Mouse (Mus musculus) neural tube, embryonic 11.5 days (tissue): ENCODE results near the gene Nxn. TPM values are rescaled to one million over a fixed set of nuclear protein-coding genes. Genes with fewer than 3 reads are reported as not detected.

ENCODE experiments used
- ATAC-seq: fragments of 200-750 bp; cut with Nextera tagmentation; 2 replicates; pipeline ENCODE4 v1.8.0; 2017; ENCODE audit warnings: moderate number of reproducible peaks, mild to moderate bottlenecking, moderate TSS enrichment, moderate library complexity; ENCODE audit not compliant: insufficient read depth, low FRiP score, low TSS enrichment
- DNase-seq: peaks from one replicate; pipeline ENCODE4 v3.0.0-alpha.2; 2015; ENCODE audit warnings: low spot score
- H3K27ac ChIP-seq: fragments of 300-500 bp; sonication (generic); 2 replicates; pipeline ENCODE4 v1.5.1; 2014; ENCODE audit warnings: low read depth, mild to moderate bottlenecking, low read length
- H3K27me3 ChIP-seq: fragments of 300-500 bp; sonication (generic); 2 replicates; pipeline ENCODE4 v1.6.1; 2014; ENCODE audit warnings: mild to moderate bottlenecking, low read length, mixed read lengths; ENCODE audit not compliant: control insufficient read depth, insufficient read depth
- H3K36me3 ChIP-seq: fragments of 300-500 bp; sonication (generic); 2 replicates; pipeline ENCODE4 v1.6.1; 2014; ENCODE audit warnings: mild to moderate bottlenecking, low read length, moderate library complexity, mixed read lengths; ENCODE audit not compliant: control insufficient read depth, insufficient read depth
- H3K4me1 ChIP-seq: fragments of 300-500 bp; sonication (generic); 2 replicates; pipeline ENCODE4 v1.6.1; 2014; ENCODE audit warnings: low read length, mixed read lengths; ENCODE audit not compliant: control insufficient read depth, insufficient read depth
- H3K4me2 ChIP-seq: fragments of 300-500 bp; sonication (generic); 2 replicates; pipeline ENCODE4 v1.6.1; 2014; ENCODE audit warnings: low read depth, mild to moderate bottlenecking, moderate library complexity
- H3K4me3 ChIP-seq: fragments of 300-500 bp; sonication (generic); 2 replicates; pipeline ENCODE4 v1.5.1; 2014; ENCODE audit warnings: low read depth, low read length
- H3K9ac ChIP-seq: fragments of 300-500 bp; sonication (generic); 2 replicates; pipeline ENCODE4 v1.6.1; 2014; ENCODE audit warnings: mild to moderate bottlenecking, low read length
- H3K9me3 ChIP-seq: fragments of 300-500 bp; sonication (generic); 2 replicates; pipeline ENCODE4 v1.6.1; 2016; ENCODE audit warnings: low read length; ENCODE audit not compliant: control insufficient read depth
- WGBS: fragments of 180-500 bp; shearing (Covaris S2); extraction: QIAGEN DNeasy Blood & Tissue Kit; methylation state at CpG from one replicate; pipeline ENCODE4 v1.1.7; 2014; 5-methylcytosine and 5-hydroxymethylcytosine counted together
- polyA plus RNA-seq: library from polyadenylated mRNA; unstranded; fragments of >200 nt; fragmentation: Nextera tagmentation; extraction: Ambion mirVana; gene quantifications from 2 replicates; pipeline ENCODE4 v1.2.1, GENCODE M21; 2014

The Nxn gene
- polyA plus RNA-seq, 1 experiment from 2014 or later: 57.7 TPM

- H3K9ac ChIP-seq: no peak overlapping the region
- no peaks in the 10 kb centered on the region for H3K36me3 ChIP-seq
- no peaks in the 10 kb centered on the region for H3K9me3 ChIP-seq
- H3K4me3 ChIP-seq: no peak overlapping the region
- peaks cover 55% of the 10 kb centered on the region for H3K4me1 ChIP-seq
- peak overlapping the region; percentile 34 for H3K27ac ChIP-seq
- 16% methylated on average over 10 of the region's 10 CpGs for WGBS
- peak; percentile 73 for ATAC-seq
- peak; percentile 44 for DNase-seq
- H3K4me2 ChIP-seq: no peak overlapping the region
- H3K27me3 ChIP-seq: no peaks in the 10 kb centered on the region
Observed at GRCm38 (mm10) chr11:76350931-76351623, 47.9 kb downstream of the Nxn start.

- no peaks in the 10 kb centered on the region for H3K27me3 ChIP-seq
- no peaks in the 10 kb centered on the region for H3K36me3 ChIP-seq
- no peak overlapping the region for H3K4me3 ChIP-seq
- H3K4me1 ChIP-seq: peaks cover 50% of the 10 kb centered on the region
- 44% methylated on average over 5 of the region's 5 CpGs for WGBS
- DNase-seq: no peak
- no peak overlapping the region for H3K4me2 ChIP-seq
- ATAC-seq: no peak
- H3K9me3 ChIP-seq: no peaks in the 10 kb centered on the region
- peak overlapping the region; percentile 76 for H3K27ac ChIP-seq
- H3K9ac ChIP-seq: no peak overlapping the region
Observed at GRCm38 (mm10) chr11:76349833-76350232, 49.1 kb downstream of the Nxn start.

GRCm38 (mm10) chr11:76347589-76347988 lies 51.4 kb downstream of the Nxn start:
- Histone ChIP-seq H3K4me1 (peaks cover 48% of the 10 kb centered on the region), H3K9ac (no peak overlapping the region), H3K27ac (no peak overlapping the region), H3K4me3 (no peak overlapping the region), H3K4me2 (no peak overlapping the region), H3K9me3 (no peaks in the 10 kb centered on the region), H3K36me3 (no peaks in the 10 kb centered on the region), H3K27me3 (no peaks in the 10 kb centered on the region)
- 49% methylated on average over 4 of the region's 4 CpGs for WGBS
- ATAC-seq (no peak), DNase-seq (no peak)

- no peaks in the 10 kb centered on the region for H3K27me3 ChIP-seq
- 0 out of 2 replicates have a peak overlapping the region, but pooled peaks have one; percentile 11 for H3K9ac ChIP-seq
- H3K9me3 ChIP-seq: no peaks in the 10 kb centered on the region
- no peaks in the 10 kb centered on the region for H3K36me3 ChIP-seq
- ATAC-seq (no peak), DNase-seq (no peak)
- no peak overlapping the region for H3K4me3 ChIP-seq
- 52% methylated on average over 9 of the region's 9 CpGs for WGBS
- peaks cover 16% of the 10 kb centered on the region for H3K4me1 ChIP-seq
- peak overlapping the region; percentile 60; the same call in 1 of the 2 replicates for H3K27ac ChIP-seq
- H3K4me2 ChIP-seq: no peak overlapping the region
Observed at GRCm38 (mm10) chr11:76343031-76343430, 55.9 kb downstream of the Nxn start.

DNA sequence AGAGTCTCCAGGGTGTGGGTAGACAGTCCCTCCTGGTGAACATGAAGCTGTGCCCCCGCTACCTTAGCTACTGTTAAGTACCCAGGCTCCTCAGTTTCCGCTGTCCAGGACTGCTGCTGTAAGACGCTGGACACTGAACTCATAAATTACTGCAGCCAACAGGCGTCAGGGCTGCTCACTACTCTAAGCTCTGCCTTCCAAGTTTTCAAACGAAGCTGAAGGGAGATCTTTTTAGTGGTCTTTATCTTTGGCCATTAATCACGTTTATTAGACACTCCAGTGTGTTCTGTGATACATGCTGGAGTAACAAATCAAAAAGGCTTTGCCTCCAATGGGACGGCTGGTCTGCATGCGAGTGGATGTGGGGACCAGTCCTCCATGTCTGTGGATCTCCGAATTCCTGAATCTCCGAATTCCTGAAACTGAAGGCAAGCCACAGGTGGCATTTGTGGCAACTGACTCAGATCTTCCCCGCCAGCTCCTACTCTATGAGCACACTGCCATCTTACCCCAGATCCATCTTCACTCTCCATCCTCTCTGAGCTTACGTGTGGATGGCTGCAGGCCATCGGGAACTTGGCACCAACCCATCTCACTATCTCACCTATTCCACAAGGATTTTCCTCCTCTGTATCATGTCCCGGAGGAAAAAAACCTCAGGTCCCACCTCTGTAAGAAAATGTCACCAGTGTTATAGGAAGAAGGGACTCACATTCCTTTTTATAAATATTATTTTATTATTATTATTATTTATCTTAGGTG lies 56.9 kb downstream of the Nxn start:
- Histone ChIP-seq H3K36me3 (no peaks in the 10 kb centered on the region), H3K27ac (peak overlapping the region; percentile 20; the same call in 1 of the 2 replicates), H3K4me2 (no peak overlapping the region), H3K9ac (no peak overlapping the region), H3K27me3 (no peaks in the 10 kb centered on the region), H3K4me1 (peaks cover 16% of the 10 kb centered on the region), H3K9me3 (no peaks in the 10 kb centered on the region), H3K4me3 (no peak overlapping the region)
- 50% methylated on average over 14 of the region's 14 CpGs for WGBS
- DNase-seq (no peak), ATAC-seq (no peak)

DNA sequence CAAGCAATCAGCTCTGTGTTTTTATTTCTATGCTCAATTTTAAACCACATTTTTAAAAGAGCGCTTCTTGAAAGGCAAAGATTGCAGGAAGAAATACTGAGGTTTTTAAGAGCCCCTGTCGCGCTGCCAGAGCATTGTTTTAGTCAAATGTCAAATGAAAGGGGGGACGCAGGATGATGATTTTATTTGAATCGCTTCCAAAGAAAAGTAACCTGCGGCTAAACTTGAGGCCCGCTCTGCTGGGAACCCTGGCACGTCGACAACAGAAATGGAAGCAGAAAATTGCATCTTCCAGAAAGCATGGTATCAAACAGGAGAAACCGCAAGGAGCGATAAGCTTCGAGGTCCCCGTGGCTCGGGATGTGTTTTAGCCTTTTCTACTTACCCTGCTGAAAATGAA lies 57.8 kb downstream of the Nxn start:
- Histone ChIP-seq H3K4me2 (no peak overlapping the region), H3K4me3 (no peak overlapping the region), H3K27ac (no peak overlapping the region), H3K36me3 (no peaks in the 10 kb centered on the region), H3K9ac (no peak overlapping the region), H3K4me1 (peaks cover 16% of the 10 kb centered on the region), H3K9me3 (no peaks in the 10 kb centered on the region), H3K27me3 (no peaks in the 10 kb centered on the region)
- no peak for ATAC-seq
- 84% methylated on average over 14 of the region's 14 CpGs for WGBS
- no peak for DNase-seq

GRCm38 (mm10) chr11:76339830-76340229 lies 59.1 kb downstream of the Nxn start:
- 89% methylated on average over 5 of the region's 5 CpGs for WGBS
- H3K9ac ChIP-seq: no peak overlapping the region
- H3K27me3 ChIP-seq: no peaks in the 10 kb centered on the region
- ATAC-seq (no peak), DNase-seq (no peak)
- no peak overlapping the region for H3K4me2 ChIP-seq
- no peak overlapping the region for H3K4me3 ChIP-seq
- no peak overlapping the region for H3K27ac ChIP-seq
- H3K4me1 ChIP-seq: peaks cover 22% of the 10 kb centered on the region
- no peaks in the 10 kb centered on the region for H3K9me3 ChIP-seq
- no peaks in the 10 kb centered on the region for H3K36me3 ChIP-seq

DNA sequence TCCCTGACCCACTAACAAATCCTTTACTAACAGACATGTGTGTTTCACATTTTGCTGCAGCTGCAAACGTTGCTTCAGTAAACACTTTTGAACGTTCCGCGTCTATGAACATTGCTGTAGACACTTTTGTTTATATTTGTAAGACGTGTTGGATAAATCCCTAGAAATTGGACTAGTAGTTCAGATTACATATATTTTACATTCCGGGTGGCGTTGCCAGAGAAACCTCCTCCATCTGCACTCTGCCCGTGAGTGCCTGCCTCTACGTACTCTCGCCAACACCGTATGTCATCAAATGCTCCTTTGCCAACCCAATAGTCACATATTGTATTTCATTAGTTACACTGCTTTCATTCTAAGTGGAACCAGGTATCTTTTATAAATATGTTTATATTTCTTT lies 59.8 kb downstream of the Nxn start:
- ATAC-seq (no peak), DNase-seq (no peak)
- Histone ChIP-seq H3K36me3 (no peaks in the 10 kb centered on the region), H3K27ac (no peak overlapping the region), H3K4me1 (peaks cover 22% of the 10 kb centered on the region), H3K9ac (no peak overlapping the region), H3K4me2 (no peak overlapping the region), H3K27me3 (no peaks in the 10 kb centered on the region), H3K9me3 (no peaks in the 10 kb centered on the region), H3K4me3 (no peak overlapping the region)
- 87% methylated on average over 11 of the region's 11 CpGs for WGBS

GRCm38 (mm10) chr11:76338656-76339055 lies 60.3 kb downstream of the Nxn start:
- DNase-seq (no peak), ATAC-seq (no peak)
- no peaks in the 10 kb centered on the region for H3K36me3 ChIP-seq
- no peaks in the 10 kb centered on the region for H3K27me3 ChIP-seq
- no peaks in the 10 kb centered on the region for H3K9me3 ChIP-seq
- H3K4me3 ChIP-seq: no peak overlapping the region
- peaks cover 21% of the 10 kb centered on the region for H3K4me1 ChIP-seq
- H3K9ac ChIP-seq: no peak overlapping the region
- WGBS: 95% methylated on average over 8 of the region's 8 CpGs
- H3K4me2 ChIP-seq: no peak overlapping the region
- H3K27ac ChIP-seq: no peak overlapping the region
